Mouse (Mus musculus) brain, embryonic 14.5 days (tissue): ENCODE measurements around the gene Itgb2.

Source experiments
- CTCF ChIP-seq: fragments of 200-500 bp; IDR thresholded peaks from 2 replicates; pipeline ENCODE4 v1.5.1; 2012; ENCODE audit warnings: inconsistent platforms, mild to moderate bottlenecking, moderate library complexity, borderline replicate concordance; ENCODE audit not compliant: insufficient read depth, insufficient read length; ENCODE audit errors: extremely low read depth
- POLR2A ChIP-seq: fragments of 200-500 bp; IDR thresholded peaks from 2 replicates; pipeline ENCODE4 v1.6.1; 2012; ENCODE audit warnings: mild to moderate bottlenecking, inconsistent platforms, borderline replicate concordance; ENCODE audit not compliant: poor library complexity, insufficient read depth, insufficient read length, severe bottlenecking; ENCODE audit errors: extremely low read depth

DNA sequence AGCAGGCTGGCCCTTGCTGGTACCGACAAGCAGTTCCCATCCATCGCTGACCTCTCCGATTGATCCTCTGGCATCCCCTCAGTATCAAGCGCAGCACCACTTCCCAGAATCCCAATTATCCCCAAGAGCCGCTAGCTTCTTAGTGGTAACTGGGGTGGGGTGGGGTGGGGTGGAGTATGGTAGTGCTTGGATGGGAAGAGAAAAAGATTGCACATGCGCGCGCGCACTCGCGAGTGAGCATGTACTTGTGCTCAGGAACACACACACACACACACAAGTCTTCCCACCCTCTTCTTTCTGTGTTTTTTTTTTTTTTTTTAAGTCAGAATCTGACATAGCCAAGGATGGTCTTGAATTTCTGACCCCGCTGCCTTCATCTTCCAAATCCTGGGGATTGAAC lies 7.3 kb upstream of the Itgb2 start:
- TF ChIP-seq POLR2A (no peak), CTCF (no peak)
